Mouse (Mus musculus) left cerebral cortex, adult 8-10 months (tissue): ENCODE data around the gene Gm20388. TPM values are rescaled to one million over a fixed set of nuclear protein-coding genes. Genes with fewer than 3 reads are reported as not detected.
A peak's percentile ranks its signal among the peaks of the same experiment; 100 is the strongest.

Experiments used
- DNase-seq, 2 experiments: peaks; one replicate each; pipeline ENCODE4 v3.0.0; 2022; ENCODE audit warnings: low spot score in 2 of 2
- total RNA-seq, 4 experiments: library from RNA; stranded (reverse); gene quantifications; 2 replicates each; pipeline ENCODE4 v1.2.4; 2022

Gm20388 gene
- total RNA-seq, 4 experiments from 2014 or later = 10.4 to 20.8 (median 16.4) TPM

DNA sequence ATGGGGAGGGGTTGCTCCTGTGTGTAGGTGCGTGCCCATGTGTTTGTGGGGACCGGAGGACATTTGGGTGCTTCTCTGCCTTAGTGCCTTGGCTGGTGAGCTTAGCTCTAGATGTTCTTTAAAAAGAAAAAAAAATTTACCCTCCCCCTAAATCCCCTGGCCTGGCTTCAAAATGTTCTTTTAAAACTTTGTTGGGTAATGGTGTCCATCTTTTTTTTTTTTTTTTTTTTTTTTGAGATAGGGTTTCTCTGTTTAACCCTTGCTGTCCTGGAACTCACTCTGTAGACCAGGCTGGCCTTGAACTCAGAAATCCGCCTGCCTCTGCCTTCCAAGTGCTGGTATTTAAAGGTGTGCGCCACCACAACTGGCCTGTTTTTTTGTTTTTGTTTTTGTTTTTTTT lies 4.7 kb downstream of the Gm20388 start:
- DNase-seq = no peak

DNA sequence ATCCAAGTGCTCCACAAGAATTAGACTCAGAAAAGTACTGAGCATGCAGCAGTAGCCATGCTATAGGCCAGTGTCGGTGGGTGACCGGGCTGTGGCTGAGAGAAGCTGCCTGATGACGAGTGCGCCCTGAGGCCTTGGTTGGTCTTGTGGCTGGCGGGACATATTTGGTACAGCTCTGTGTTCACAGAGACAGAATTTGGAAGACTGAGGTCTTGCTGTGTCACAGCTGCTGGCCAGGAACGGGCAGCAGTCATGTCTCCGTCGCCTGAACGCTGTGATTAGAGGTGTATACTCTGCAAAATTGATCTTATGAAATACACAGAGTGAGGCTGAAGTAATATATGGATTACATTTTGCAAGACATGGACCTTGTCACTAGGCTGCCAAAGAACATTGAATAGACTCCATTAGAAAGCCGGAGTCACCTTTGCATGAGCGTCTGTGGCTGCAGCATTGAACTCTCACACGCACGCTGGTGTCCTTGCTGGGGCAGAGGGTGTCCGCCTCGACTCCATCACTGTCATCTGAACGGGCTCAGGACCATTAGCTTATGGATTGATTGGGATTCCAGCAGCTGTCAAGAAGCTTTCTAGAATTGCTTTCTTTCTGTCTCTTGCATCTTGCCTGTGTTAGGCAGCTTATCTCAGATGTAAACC lies 5.7 kb downstream of the Gm20388 start:
- DNase-seq = no peak

DNA sequence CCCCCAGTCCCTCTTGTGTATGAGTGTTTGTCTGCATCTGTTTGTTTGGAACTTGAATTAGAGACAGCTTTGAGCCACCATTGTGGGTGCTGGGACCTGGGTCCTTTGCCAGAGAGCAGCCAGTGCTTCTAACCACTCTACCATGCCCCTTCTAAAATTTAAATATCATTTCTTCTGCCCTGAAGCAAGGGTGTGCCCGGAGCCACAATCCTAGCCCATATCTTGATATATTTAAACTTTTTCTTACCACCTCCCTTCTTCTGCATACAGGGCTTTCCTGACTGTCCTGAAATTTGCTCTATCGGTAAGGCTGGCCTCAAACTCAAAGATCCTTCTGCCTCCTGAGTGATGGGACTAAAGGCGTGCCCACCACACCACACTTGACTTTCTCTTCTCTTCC lies 6.8 kb downstream of the Gm20388 start:
- no peak for DNase-seq

DNA sequence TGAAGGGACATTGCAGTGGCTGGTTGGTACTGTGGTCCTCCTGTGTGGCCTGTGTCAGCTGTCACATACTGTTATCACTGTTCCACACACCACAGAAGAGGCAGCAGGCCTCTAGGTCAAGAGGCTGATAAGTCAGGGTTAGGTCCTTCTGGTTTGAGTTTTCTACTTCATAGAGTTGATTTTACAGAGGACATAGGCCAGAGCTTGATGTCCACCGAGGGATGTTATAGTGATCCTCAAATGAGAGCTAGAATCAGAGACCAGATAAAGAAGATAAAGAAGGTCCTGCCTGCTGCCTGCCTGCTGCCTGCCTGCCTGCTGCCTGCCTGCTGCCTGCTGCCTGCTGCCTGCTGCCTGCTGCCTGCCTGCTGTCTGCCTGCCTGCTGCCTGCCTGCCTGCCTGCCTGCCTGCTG lies 7.5 kb downstream of the Gm20388 start:
- no peak for DNase-seq

DNA sequence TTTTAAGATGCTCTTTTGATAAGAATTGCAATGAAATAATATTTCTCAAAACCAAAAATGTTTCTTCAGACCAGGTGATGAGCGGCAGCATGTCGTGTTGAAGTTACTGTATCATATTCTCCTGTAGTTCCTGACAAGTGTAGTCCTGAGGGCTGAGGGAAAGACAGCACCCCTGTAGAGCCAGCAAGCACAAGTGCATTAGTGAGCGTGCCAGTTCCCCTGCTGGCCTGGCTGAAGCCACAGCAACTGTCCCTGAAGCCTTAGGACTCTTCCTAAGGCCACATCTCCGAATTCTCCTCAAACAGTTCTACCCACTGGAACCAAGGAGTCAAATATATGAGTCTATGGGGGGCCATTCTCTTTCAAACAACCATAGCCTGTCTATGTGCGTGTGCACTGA lies 12.6 kb downstream of the Gm20388 start:
- no peak for DNase-seq

DNA sequence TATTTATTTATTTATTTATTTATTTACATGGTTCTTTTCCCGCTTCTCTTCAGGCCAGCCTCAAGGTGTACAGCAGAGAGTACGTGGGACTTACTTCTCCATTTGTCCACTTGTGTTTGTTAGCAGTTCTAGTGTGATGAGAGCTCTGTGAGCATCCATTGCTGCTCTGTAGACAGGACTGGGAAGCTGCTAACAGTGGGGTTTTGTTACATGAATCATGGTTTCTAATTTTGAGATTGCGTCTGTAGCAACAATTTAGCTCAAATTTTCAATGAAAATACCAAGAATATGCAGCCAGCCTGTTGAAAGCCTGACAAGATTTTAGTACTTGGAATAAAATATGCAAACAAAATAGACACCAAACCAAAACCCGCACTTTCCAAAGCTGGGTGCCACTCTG lies 14.8 kb downstream of the Gm20388 start:
- DNase-seq = no peak

DNA sequence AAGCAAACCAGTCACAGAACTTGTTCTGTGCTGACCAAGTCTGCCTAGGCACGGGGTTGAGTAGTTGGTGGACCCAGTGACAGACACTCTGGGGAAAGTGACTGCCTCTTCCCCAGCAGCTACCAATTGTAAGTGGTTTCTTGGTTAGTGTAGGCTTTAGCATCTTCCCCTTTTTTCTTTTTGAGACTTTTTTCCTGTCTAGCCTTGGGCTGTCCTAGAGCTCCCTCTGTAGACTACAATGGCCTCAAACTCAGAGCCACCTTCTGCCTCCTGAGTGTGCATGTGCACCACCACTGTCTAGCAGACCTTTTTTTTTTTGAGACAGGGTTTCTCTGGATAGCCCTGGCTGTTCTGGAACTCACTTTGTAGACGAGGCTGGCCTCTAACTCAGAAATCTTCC lies 15.8 kb downstream of the Gm20388 start:
- DNase-seq = no peak

DNA sequence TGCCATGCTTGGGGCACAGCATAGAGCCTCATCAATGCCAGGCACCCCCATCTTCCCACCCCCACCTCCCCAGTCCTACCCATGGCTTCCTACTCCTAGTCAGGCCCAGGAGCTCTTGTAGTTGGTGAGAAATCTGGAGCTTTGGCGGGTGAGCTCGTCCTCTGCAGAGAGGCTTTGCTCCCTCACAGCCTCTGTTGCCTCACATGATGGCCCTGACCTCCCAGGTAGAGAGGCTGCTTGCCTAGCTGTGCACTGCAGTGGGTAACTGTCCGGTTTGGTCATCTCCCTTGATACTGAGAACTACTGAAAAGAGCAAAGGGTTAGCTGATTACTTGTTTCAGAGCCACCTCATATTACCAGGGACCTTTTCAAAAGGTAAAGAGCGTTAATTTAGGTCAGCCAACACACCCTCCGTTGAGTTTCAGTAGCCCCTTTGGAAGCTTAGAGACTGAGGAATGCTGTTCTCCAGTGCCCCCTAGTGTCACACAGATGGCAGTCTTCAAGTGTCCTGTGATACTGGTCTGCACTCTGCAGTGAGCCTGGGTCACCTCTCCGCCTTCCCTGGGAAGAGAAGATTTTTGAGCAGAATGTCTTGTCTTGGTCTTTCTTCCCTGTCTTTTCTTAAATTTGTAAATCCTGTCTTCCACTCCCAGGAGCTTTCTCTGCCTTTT lies 16.9 kb downstream of the Gm20388 start:
- no peak for DNase-seq

DNA sequence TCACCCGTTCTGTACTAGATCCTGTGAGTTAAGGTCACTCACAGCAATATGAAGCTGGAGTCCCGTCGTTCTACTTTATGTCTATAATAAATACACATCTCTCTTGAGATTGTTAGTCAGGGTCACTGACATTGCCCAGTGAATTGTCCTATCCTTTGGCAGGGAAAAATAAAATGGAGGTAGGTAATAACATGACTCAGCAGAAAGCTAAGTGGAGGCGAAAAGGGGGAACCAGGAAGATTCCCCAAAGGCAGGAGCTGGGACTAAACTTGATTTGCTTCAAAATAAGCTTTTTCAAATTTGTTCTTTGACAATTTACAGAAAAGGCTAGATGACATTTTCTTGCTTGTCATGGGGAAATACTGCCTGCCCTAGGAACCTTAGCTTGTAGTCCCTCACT lies 20.7 kb downstream of the Gm20388 start:
- DNase-seq = no peak

DNA sequence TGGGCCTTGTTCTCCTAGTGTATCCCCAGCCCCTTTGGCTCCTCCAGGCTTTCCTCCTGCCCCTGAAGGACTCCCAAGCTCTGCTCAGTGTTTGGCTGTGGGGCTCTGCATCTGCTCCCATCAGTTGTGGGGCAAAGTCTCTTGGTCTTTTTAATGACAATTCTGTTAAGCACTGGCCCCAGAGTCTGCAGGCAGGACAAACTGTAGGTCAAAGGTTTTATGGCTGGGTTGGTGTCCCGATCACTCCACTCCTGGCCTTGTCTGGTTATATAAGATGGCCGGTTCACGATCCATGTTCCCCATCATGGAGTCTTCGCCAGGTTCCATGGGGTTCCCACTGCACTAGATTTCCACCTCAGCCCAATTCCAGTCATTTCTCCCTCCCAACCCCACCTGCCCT lies 23.0 kb downstream of the Gm20388 start:
- DNase-seq = no peak

DNA sequence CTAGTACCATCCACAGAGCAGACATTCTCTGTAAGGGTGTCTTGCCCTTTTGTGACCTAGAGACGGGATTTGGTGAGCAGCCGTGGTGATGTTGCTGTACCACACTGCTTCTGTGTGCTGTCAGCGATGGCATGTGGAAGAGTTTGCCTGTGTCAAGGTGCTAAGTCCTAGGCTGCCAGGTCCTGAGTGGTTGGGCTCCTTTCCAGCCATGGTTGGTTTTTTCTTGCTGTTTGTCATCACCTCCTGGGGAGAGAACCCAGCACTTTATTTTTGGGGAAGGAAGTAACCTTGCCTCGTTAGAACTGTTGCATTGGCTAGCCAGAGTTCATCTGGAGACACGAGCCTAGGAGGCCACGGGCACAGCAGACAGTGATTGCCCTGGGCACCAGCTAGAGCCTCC lies 24.9 kb downstream of the Gm20388 start:
- DNase-seq = no peak

DNA sequence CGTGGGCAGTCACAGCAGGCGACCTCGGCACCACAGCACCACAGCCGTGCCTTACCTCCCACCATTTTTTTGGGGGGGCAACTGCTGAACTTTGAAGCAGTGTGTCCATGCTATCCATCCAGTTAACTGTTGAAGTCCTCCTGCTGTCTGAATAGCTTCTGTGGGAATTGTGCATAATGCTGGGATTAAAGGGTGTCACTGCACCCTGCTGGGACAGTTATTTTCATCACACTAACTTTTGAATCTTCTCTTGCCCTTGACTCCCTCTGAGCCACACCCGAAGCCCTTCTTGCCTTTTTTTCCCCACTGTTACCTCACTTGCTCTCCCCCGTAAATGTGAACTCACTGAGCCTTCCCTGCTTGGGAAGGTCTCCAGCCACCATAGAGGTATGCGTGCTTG lies 27.8 kb downstream of the Gm20388 start:
- no peak for DNase-seq

DNA sequence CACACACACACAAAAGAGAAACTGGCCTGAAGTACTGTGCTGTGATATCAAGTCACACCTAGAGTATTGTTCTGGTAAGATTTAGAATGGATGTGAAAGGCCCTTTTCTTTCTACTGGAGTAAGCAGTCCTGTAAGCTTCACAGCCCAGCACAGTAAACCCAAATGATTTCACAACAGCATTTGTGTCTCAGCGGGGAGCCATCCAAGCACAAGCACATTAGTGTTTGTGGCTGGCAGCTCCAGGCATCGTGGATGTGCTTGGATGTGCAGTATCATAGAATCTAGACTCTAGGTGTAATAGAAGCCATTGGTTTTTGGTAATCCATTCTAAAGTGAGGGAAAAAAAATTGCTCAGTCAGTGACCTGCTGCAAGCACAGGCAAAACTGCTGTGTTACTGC lies 28.7 kb downstream of the Gm20388 start:
- no peak for DNase-seq

DNA sequence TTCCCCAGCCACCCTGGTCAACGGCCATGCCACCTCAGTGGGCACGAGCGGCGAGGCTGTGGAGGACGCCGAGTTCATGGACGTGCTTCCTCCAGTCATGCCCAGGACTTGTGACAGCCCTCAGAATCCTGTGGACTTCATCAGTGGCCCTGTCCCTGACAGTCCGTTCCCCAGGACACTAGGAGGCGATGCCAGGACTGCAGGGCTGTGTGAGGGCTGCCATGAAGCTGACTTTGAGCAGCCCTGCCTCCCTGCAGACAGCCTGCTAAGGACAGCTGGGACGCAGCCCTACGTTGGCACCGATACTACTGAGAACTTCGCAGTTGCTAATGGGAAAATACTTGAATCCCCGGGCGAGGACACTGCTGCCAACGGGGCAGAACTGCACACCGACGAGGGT lies 30.8 kb downstream of the Gm20388 start:
- DNase-seq = no peak

DNA sequence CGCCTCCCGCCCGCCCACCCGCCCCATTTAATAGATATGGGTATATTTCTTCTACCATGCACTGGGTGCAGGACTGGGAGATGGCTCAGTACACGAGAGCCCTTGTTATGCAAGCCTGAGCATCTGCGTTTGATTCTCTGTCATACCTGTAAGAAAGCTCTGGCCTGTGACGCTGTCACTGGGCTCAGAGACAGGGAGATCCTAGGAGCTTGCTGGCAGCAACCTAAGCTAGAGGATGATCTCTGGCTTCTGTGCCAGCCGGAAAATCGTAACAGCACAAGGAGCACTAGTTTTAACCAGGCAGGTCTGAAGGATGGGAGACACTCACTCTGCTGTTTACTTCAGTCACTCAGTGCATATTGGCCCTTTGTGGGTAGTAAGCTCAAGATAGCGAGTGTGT lies 33.0 kb downstream of the Gm20388 start:
- no peak for DNase-seq

DNA sequence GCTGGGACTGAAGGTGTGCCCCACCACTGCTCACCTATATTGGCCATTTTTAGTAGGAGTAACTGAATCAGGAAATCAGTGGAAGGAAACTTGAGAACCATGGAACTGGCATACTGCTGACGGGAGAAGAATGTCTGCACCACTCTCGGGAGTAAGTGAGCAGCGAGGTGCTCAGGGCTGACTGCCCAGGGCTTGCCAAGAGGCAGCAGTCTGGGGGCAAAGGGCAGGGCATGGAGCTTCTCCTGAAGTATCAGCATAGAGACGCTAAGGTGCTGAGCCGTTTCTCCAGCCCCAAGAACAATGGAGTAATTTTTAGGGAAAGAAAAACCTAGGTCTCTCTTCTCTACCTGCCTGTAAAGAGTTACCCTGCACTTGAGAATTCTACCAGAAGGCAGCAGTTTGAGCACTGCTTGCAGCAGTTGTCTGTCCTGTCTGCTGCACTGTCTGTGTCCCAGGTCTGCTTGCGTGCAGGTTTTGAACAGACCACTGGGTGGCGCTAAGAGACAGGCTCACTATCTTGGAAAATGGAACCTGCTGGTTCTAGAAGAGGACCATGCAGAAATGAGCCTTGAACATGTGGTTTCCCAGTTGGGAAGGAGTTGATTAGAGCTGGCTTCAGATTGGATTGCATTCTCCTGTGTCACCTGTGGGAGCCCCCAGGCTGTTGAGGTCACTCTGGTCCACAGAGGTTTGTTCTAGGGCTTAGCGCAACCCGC lies 33.6 kb downstream of the Gm20388 start:
- peak in 1 of 2 experiments; percentile 67 for DNase-seq

DNA sequence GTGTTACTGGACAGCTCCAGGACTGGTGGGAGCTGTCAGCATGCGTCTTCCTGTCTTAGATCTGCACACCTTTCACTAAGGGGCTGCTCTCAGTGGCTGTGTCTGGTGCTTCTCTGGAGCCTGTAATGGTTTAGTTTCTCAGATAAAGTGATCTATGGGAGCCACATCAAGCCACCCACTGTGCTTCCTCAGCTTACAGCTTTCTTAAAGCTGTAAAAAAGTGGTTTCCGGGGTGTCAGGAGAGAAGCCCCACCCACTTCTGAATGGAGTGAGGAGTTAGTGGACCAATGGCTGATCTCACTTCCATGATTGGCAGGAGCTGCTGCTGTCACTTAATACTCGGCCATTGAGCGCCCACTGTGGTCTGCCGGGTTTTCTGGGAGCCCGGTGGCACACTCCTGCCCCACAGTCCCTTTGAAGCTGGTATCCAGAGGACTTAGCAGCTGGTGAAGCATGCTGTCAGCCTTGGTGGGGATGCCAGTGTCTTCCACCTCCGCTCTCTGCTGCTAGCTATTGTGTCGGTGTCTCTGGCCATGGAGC lies 35.8 kb downstream of the Gm20388 start:
- no peak for DNase-seq

DNA sequence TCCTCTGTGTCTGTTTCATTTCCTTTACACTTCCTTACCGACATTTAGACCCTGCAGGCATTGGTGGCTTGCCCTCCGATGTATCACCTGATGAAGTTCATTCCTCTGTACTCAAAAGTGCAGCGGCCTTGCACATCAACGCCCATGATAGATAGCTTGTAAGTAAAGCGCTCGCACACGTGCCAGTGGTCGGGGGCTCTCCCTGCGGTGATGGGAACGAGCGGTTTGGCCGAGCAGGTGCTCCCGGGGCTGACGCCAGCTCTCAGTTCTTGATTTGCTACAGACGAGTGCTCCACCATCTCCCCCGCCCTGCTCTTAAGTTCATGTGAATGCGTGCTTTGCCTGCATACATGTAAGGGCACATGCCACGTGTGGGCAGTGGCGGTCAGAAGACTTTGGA lies 37.0 kb downstream of the Gm20388 start:
- DNase-seq = no peak

DNA sequence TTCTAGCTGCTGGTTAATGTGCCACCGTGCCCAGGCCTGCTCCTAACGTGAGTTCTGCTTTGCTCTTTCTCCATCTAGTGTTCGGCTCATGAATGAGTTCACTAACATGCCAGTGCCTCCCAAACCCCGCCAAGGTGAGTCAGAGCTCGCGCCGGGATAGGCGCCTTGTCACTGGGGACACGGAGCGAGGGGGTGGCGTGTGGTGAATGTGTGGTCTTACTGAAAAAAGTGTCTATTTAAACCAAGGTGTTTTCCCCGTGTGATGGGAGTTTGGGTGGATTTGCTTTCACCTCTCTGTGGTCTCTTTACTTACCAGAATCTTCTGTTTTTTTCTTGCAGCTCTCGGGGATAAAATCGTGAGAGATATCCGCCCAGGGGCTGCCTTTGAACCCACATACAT lies 37.7 kb downstream of the Gm20388 start:
- DNase-seq = peak in 1 of 2 experiments; percentile 53

DNA sequence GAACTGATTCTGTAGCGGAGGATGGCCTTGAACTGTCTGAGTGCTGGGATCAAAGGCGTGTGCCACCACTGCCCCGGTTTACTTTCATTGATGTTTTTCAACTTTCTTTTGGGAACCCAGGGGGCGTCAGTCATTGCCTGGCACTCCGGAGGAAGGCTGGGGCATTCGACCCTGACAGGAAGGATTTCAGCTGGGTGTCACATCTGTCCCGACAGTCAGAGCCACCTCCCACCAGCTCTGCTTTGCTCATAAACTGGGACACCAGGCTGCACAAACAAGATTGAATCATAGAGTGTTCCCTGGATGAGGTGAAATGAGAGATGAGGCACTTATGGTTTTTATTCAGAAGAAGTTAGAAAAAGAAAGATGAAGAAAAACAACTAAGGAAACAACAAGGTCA lies 41.6 kb downstream of the Gm20388 start:
- no peak for DNase-seq

DNA sequence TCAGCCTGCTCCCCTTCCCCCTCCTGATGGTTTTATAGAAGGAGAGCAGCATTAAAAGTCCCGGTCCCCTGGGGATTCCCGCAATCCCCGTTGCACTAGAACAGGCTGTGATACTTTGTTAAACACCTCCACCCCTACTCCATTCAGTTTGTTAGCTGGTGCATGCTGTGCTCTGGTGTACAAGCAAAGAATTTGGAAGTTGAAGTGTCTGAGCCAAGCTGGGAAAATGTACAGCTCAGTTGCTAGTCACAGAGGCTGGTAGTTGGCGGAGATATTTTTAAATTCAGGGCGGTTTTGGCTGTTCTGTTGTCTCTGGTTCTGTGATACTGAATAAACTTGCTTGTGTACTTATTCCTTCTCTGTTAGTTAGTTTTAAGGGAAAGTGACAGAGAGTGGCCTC lies 42.1 kb downstream of the Gm20388 start:
- DNase-seq = peak in 1 of 2 experiments; percentile 63

DNA sequence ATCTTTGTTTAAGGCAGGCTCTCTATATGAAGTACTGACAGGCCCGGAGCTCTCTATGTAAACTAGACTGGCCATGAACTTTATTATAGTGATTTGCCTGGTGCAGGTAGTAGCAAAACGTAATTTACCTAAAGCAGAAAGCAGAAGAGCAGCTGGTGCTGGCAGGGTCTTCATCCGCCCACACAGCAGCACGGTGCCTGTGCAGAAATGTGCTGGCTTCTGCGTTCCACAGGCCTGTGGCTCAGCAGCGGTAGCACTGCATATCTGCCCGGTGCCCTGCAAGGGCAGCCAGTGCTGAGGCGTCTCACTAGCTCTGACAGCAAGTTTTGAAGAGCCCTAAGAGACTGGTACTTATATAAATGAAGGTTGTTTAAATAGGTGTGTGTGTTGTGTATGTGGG lies 44.7 kb downstream of the Gm20388 start:
- DNase-seq = no peak

DNA sequence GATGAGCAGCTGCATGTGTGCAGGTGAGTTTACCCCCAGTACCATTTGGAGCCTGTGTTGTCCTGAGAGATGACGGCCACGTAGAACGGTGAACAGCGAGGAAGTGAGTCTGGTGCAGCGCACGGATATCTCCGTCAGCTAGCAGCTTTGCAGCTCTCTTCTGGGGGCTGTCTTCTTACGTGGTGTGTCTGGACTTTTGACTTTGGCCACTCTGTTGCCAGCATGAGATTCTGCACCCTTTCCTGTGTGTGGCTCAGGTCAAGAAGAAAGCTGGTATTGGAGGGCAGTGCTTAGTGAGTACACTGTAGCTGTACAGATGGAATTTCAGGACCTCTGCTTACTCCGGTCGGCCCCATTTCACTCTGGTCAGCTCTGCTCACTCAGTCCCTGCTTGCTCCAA lies 47.4 kb downstream of the Gm20388 start:
- DNase-seq = no peak
